Mouse (Mus musculus) stomach, embryonic 14.5 days (tissue): ENCODE measurements at regions not wholly inside any gene's neighbourhood (a gene's known extent, or its start where the extent isn't known, plus 50 kb on each side); places are given as distances from the start of the nearest gene placed in this dataset.

ENCODE experiments used
- ATAC-seq: fragments of 200-750 bp; cut with Nextera tagmentation; 2 replicates; pipeline ENCODE4 v1.8.0; 2017; ENCODE audit warnings: low read depth, moderate TSS enrichment; ENCODE audit not compliant: insufficient number of reproducible peaks, insufficient read depth, low FRiP score
- H3K27ac ChIP-seq: fragments of 300-500 bp; sonication (generic); 2 replicates; pipeline ENCODE4 v1.5.1; 2014; ENCODE audit warnings: mild to moderate bottlenecking, low read length, moderate library complexity, mixed read lengths
- H3K27me3 ChIP-seq: fragments of 300-500 bp; sonication (generic); 2 replicates; pipeline ENCODE4 v1.6.1; 2014; ENCODE audit warnings: low read length, control low read depth, mixed read lengths; ENCODE audit not compliant: control insufficient read depth, insufficient read depth
- H3K36me3 ChIP-seq: fragments of 300-500 bp; sonication (generic); 2 replicates; pipeline ENCODE4 v1.6.1; 2014; ENCODE audit warnings: mild to moderate bottlenecking, control low read depth, low read length, moderate library complexity, mixed read lengths; ENCODE audit not compliant: control insufficient read depth, insufficient read depth
- H3K4me1 ChIP-seq: fragments of 300-500 bp; sonication (generic); 2 replicates; pipeline ENCODE4 v1.6.1; 2014; ENCODE audit warnings: low read length, control low read depth, mixed read lengths; ENCODE audit not compliant: control insufficient read depth, insufficient read depth
- H3K4me2 ChIP-seq: fragments of 300-500 bp; sonication (generic); replicated peaks from 2 replicates; pipeline ENCODE4 v1.6.1; 2014; ENCODE audit warnings: low read depth, low read length, control low read depth
- H3K4me3 ChIP-seq: fragments of 300-500 bp; sonication (generic); 2 replicates; pipeline ENCODE4 v1.5.1; 2014; ENCODE audit warnings: low read depth, low read length, control low read depth
- H3K9ac ChIP-seq: fragments of 300-500 bp; sonication (generic); replicated peaks from 2 replicates; pipeline ENCODE4 v1.6.1; 2014; ENCODE audit warnings: low read depth, mild to moderate bottlenecking, control low read depth, low read length, moderate library complexity, mixed read lengths
- H3K9me3 ChIP-seq: fragments of 300-500 bp; sonication (generic); 2 replicates; pipeline ENCODE4 v1.6.1; 2016; ENCODE audit warnings: low read depth, low read length, control low read depth; ENCODE audit not compliant: control insufficient read depth
- WGBS: fragments of 180-500 bp; shearing (Covaris S2); extraction: QIAGEN DNeasy Blood & Tissue Kit; methylation state at CpG from one replicate; pipeline ENCODE4 v1.1.7; 2014; 5-methylcytosine and 5-hydroxymethylcytosine counted together

DNA sequence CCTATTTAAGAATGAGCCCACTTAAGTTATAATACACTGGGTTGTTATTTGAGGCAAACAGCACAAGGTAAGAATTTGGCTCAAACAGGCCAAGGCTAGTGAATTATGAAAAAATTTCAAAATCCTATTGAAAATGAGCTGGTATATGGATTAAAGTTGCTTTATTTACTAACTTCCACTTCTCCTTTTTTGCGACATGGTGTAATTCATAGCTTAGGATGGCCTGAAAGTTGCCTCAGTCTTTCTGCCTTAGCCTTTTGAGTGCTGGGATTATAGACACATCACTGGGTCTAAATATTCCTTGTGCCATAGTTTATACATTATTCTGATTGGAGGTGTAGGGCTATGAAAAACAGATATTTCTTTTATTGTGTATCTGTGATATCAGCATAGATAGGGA lies 81.9 kb downstream of the Edem1 start:
- WGBS, result 83% methylated on average over 1 of the region's 1 CpGs
- no peak overlapping the region for H3K27ac ChIP-seq
- H3K9ac ChIP-seq, result no peak overlapping the region
- H3K36me3 ChIP-seq, result no peaks in the 10 kb centered on the region
- no peak for ATAC-seq
- no peak overlapping the region for H3K4me2 ChIP-seq
- no peaks in the 10 kb centered on the region for H3K27me3 ChIP-seq
- H3K4me1 ChIP-seq, result no peaks in the 10 kb centered on the region
- no peak overlapping the region for H3K4me3 ChIP-seq
- no peaks in the 10 kb centered on the region for H3K9me3 ChIP-seq

GRCm38 (mm10) chr6:108912539-108912938 lies 84.1 kb downstream of the Edem1 start:
- WGBS, result 29% methylated on average over 7 of the region's 7 CpGs

GRCm38 (mm10) chr6:108919372-108919913 lies 91.0 kb downstream of the Edem1 start:
- Histone ChIP-seq H3K4me3 (no peak overlapping the region), H3K9me3 (no peaks in the 10 kb centered on the region), H3K27ac (no peak overlapping the region), H3K27me3 (no peaks in the 10 kb centered on the region), H3K4me2 (no peak overlapping the region), H3K36me3 (no peaks in the 10 kb centered on the region), H3K4me1 (no peaks in the 10 kb centered on the region), H3K9ac (no peak overlapping the region)
- no peak for ATAC-seq
- 65% methylated on average over 2 of the region's 2 CpGs for WGBS

More at GRCm38 (mm10) chr6:108912539-108912938, 84.1 kb downstream of the Edem1 start:
- no peak overlapping the region for H3K4me2 ChIP-seq
- ATAC-seq, result no peak
- H3K9me3 ChIP-seq, result no peaks in the 10 kb centered on the region
- no peaks in the 10 kb centered on the region for H3K27me3 ChIP-seq
- H3K9ac ChIP-seq, result no peak overlapping the region
- no peaks in the 10 kb centered on the region for H3K4me1 ChIP-seq
- no peaks in the 10 kb centered on the region for H3K36me3 ChIP-seq
- H3K4me3 ChIP-seq, result no peak overlapping the region
- H3K27ac ChIP-seq, result no peak overlapping the region

GRCm38 (mm10) chr6:108921181-108921580 lies 92.7 kb downstream of the Edem1 start:
- no peak overlapping the region for H3K27ac ChIP-seq
- no peak overlapping the region for H3K4me3 ChIP-seq
- WGBS, result 87% methylated on average over 3 of the region's 3 CpGs
- no peaks in the 10 kb centered on the region for H3K27me3 ChIP-seq
- no peak for ATAC-seq
- no peaks in the 10 kb centered on the region for H3K36me3 ChIP-seq
- H3K4me1 ChIP-seq, result no peaks in the 10 kb centered on the region
- no peaks in the 10 kb centered on the region for H3K9me3 ChIP-seq
- H3K4me2 ChIP-seq, result no peak overlapping the region
- no peak overlapping the region for H3K9ac ChIP-seq

GRCm38 (mm10) chr6:108922564-108922963 lies 94.1 kb downstream of the Edem1 start:
- Histone ChIP-seq H3K27me3 (no peaks in the 10 kb centered on the region), H3K27ac (no peak overlapping the region), H3K9ac (no peak overlapping the region), H3K4me2 (no peak overlapping the region), H3K36me3 (no peaks in the 10 kb centered on the region), H3K4me3 (no peak overlapping the region), H3K4me1 (no peaks in the 10 kb centered on the region), H3K9me3 (no peaks in the 10 kb centered on the region)
- ATAC-seq, result no peak
- WGBS, result 81% methylated on average over 6 of the region's 6 CpGs

DNA sequence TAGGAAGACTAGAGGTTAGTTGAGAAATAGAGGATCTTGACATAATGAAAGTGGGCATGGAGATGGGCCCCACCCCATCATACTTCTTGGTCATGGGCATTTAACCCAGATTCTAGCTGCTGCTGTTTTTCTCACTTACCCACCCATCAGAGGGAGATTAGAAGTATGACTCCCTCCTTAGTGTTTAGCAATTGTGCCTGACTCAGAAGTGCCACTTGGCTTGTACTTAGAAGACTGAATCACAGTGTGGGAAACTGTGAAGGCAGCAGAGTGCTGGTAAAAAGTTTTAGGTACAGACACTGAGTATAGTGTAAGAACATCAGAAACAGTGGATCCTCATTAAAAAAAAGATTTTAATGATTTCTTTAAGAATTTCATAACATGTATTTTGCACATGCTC lies 100.5 kb downstream of the Edem1 start:
- H3K36me3 ChIP-seq, result no peaks in the 10 kb centered on the region
- H3K27ac ChIP-seq, result no peak overlapping the region
- no peaks in the 10 kb centered on the region for H3K27me3 ChIP-seq
- H3K4me3 ChIP-seq, result no peak overlapping the region
- no peak overlapping the region for H3K9ac ChIP-seq
- H3K9me3 ChIP-seq, result no peaks in the 10 kb centered on the region
- no peak for ATAC-seq
- no peak overlapping the region for H3K4me2 ChIP-seq
- H3K4me1 ChIP-seq, result no peaks in the 10 kb centered on the region

DNA sequence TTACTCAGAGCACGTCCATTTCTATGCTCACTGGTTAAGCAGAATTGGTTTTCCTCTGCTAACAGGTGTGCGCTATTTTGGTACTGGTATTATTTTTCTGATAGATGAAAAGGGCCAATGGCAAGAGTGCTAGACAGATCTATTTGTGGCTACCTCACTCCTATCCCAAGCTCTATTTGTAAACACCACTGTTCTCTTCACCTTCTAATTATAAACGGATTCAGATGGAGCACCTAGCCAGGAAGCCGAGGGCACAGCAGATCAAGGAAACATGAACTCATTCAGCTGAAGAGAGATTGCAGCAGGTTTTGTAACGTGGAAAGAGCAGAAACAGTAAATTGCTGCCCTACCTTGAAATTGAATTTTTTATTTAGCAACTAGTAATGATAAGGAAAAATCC lies 110.2 kb downstream of the Edem1 start:
- WGBS, result 79% methylated on average over 5 of the region's 5 CpGs
- Histone ChIP-seq H3K27ac (no peak overlapping the region), H3K27me3 (no peaks in the 10 kb centered on the region), H3K9me3 (no peaks in the 10 kb centered on the region), H3K4me2 (no peak overlapping the region), H3K4me3 (no peak overlapping the region), H3K4me1 (no peaks in the 10 kb centered on the region), H3K36me3 (no peaks in the 10 kb centered on the region), H3K9ac (no peak overlapping the region)
- no peak for ATAC-seq

DNA sequence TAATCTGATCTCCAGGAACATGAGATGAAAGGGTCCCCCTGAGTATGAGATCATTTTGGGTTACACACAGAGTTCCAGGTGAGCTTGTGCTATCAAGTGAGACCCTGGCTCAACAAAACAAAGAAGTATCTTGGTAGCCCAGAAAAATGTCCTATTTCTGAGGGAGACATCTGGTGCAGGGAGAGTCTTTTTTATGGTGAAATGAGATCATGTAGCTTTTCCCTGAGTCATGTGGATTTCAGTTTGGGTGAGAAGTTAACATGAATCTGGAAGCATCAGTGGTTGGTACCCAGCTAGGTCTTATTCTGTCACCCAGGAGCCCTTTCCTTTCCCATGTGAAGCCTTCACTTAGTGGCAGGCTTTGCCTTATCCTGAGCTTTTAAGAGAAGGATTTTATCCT lies 113.8 kb downstream of the Edem1 start:
- no peak overlapping the region for H3K27ac ChIP-seq
- ATAC-seq, result no peak
- H3K36me3 ChIP-seq, result no peaks in the 10 kb centered on the region
- H3K9ac ChIP-seq, result no peak overlapping the region
- no peaks in the 10 kb centered on the region for H3K4me1 ChIP-seq
- no peaks in the 10 kb centered on the region for H3K27me3 ChIP-seq
- no peaks in the 10 kb centered on the region for H3K9me3 ChIP-seq
- no peak overlapping the region for H3K4me2 ChIP-seq
- H3K4me3 ChIP-seq, result no peak overlapping the region

DNA sequence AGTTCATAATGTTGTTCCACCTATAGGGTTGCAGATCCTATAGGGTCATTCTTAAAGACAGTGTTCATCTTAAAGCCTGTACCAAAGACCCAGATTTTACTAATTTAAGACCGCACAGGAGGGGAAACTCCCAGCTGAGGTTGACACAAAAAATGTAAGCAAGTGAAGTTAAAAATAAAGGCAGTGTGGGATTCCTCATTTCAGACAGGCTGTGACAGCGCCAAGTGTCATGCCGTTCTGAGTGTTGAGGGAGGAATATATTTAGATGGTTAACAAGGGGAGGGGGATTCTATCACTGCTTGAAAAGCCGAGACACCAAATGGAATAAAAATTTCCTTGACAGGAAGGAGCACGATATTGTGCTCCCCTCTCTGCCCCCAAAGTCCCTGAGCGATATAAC lies 123.9 kb downstream of the Edem1 start:
- no peaks in the 10 kb centered on the region for H3K36me3 ChIP-seq
- H3K4me1 ChIP-seq, result no peaks in the 10 kb centered on the region
- no peak overlapping the region for H3K27ac ChIP-seq
- no peaks in the 10 kb centered on the region for H3K9me3 ChIP-seq
- no peak overlapping the region for H3K9ac ChIP-seq
- ATAC-seq, result no peak
- no peak overlapping the region for H3K4me2 ChIP-seq
- 79% methylated on average over 6 of the region's 6 CpGs for WGBS
- no peak overlapping the region for H3K4me3 ChIP-seq
- no peaks in the 10 kb centered on the region for H3K27me3 ChIP-seq
